Mouse (Mus musculus): Measurements from ENCODE around the gene Lrriq1.

Gene Lrriq1

DNA sequence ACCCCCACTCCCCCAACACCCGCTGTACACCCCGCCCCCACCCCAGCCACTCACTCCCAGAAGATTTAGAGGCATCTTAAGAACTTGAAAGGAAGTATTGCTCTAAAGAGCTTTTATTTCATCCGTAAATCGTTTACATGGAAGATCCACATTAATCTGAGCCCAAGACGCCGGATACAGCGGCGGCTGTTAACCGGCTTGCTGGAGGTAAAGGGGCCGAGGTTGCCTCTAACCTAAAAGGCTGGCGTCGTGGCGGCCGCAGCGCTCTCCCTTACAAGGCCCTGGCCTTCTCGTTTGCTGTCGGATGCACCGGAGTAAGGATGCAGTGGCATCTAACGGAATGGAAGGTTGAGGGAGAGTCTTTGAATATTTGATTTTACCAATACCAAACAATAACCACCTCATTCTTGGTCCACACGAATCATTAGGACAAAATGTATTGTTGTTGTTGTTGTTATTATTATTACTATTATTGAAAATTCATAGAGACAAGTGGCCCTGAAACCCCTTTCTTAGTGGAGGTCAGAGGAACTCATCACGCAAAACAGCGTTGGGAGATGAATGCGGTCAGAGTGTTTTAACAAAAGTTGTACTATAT lies 206.9 kb downstream of the Lrriq1 start:
- DNase-seq (ENCODE audit: low spot score in 2 of 2), result no peak

DNA sequence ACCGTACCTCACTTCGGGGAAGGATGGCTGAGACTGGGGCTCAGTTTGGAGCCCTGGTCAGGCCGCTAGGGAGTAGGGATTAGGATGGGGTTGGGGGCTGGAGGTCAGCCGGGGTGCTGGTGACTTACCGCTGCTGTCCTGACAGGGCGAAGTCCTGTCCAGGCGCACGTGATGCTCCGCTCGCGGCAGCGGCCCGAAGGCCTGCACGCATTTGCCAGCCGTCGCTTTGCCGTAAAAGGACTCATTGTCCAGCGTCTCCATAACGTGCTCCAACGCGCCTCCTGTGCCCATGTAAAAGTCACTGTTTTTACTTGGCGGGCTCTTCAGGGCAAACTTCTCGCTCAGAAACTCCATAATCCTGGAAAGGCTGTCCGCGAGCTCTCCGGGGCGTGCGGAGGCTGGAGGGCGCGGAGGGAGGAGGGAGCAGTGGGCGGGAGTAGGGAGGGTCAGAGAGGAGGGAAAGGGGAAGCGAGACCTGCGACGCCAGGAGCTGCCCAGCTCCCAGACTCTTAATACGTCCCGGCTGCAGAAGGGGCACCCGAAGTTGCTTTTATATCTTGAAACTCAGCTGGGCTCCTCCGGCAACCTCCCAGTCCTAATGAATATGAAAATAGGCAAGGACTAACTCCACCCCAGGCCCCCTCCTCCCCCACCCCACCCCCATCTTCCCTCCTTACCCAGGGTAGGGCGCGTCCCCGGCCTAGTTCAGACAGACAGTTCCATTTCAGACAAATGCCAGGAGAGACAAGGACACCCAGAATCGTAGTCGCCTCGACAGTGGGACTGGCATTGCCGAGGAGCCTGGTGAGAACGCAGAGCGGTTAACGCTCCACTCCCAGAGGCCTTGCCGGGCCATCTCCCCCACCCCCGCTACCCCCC lies 207.6 kb downstream of the Lrriq1 start:
- no peak for DNase-seq (ENCODE audit: low spot score in 2 of 2)

DNA sequence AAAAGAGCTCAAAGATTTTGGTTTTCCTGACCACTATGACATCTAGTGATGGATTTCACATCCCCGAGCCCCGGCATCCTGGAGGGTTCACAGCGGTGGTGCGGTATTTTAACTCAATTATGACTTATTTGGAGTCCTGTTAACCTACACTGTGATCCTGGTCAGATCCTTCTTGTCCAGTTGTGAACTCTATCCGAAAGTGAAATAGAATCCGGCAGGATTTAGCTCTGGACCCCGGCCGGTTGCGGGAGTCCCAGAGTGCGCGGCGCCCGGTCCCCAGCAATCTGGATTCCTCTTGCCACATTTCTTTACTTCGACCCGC lies 208.2 kb downstream of the Lrriq1 start:
- DNase-seq (ENCODE audit: low spot score in 2 of 2), result no peak

DNA sequence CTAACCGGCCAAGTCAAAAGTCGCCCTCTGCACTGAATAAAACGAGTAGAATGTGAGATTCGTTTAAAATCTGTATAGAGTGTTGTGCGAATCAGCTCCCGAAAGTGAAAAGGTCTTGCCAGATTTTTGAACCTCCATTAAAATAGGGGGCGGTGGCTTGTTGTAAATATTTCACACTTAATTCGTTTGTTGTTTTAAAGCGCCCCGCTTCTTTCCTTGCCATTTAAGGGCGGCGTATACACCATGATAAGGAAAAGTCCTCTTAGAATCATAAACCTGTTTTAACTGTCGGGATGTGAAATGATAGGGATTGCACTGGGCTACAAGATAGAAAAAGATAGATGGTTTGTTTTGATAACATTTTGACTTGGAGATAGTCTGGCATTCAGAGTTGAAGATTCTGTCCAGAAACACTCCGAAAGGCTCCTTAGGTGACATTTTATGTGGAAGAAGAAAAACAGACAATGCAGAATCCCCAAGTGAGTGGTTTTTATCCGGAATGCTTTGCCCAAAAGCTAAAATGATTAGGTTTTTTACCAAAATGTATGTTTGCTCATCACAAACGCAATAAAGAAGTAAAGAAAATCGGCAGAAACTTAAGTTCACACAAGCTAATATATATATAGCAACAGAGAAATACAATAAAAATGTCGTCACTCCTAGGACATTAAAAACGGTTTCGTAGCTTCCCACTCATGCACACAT lies 208.7 kb downstream of the Lrriq1 start:
- DNase-seq (ENCODE audit: low spot score in 2 of 2), result no peak

GRCm38 (mm10) chr10:103026636-103027225 lies 209.4 kb downstream of the Lrriq1 start:
- no peak for DNase-seq (ENCODE audit: low spot score in 2 of 2)

DNA sequence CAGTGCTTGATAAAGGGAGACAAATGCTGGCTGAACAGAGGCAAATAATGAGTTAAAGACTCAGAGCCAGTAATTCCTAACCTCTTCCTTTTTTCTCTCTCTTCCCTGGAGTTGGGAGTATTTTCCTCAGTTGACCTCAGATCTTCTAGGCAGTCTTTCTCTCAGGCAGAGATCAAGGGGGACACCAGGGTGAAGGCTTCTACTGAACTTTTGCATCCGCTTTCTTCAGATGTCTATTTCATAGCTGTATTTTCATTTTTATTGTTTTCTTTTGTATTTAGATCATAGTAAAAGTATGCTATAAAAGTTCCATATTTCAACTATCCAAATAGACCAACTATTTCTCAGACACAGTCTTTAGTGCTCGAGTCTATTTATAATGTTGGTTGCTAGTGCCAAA lies 233.6 kb downstream of the Lrriq1 start:
- DNase-seq (ENCODE audit: low spot score in 2 of 2), result no peak

- DNase-seq (ENCODE audit: low spot score in 2 of 2), result no peak
Measured at GRCm38 (mm10) chr10:103000902-103001301, 235.2 kb downstream of the Lrriq1 start.

DNA sequence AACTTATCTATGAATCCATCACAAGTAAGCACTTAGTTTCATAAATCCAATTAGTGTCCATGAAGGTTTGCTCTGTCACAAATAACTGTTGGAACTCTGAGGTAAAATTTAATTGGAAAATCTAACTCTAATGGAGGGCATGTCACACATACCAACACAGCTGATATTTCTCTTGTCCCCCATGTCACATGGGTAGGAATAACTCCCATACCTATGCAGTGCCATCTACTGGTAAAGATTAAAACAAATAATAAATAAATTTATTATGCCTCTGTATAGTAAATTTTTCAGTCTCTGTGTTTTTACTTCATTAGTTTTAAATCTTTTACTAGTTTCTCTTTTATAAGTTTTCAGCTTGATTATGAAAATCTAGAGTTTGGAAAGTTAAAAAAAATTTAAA lies 236.5 kb downstream of the Lrriq1 start:
- DNase-seq (ENCODE audit: low spot score in 2 of 2), result no peak
